Comparison of ENCODE assay signal across 19 mouse cellular contexts in genomic region chr4:74311135-74311534, GRCm38 (mm10).
"Had no signal": no experiment of that assay in that cellular context is flagged by ENCODE, and none has a peak within 500 bp of the region (broad histone marks: within the 10 kb centered on the region; RNA-seq: fewer than 3 reads in every experiment).

No protein-coding gene starts in this region.

- H3K27me3 ChIP-seq: neural tube, embryonic 13.5 days; neural tube, embryonic 15.5 days had no signal

- H3K4me2 ChIP-seq: lung, embryonic 14.5 days; neural tube, embryonic 13.5 days; neural tube, embryonic 15.5 days had no signal

- H3K4me3 ChIP-seq: midbrain, embryonic 10.5 days; myocyte; neural tube, embryonic 13.5 days; neural tube, embryonic 15.5 days had no signal

- H3K4me1 ChIP-seq: midbrain, embryonic 10.5 days; neural tube, embryonic 13.5 days; neural tube, embryonic 15.5 days had no signal

- H3K27ac ChIP-seq: liver, embryonic 14.5 days; midbrain, embryonic 10.5 days; neural tube, embryonic 13.5 days; neural tube, embryonic 15.5 days had no signal

- H3K9ac ChIP-seq: liver, embryonic 14.5 days; lung, embryonic 14.5 days; neural tube, embryonic 13.5 days; neural tube, embryonic 15.5 days had no signal

- ATAC-seq: midbrain, embryonic 16.5 days had no signal

- DNase-seq: lung, adult 18-20 months; lung, embryonic 14.5 days; lung, postnatal 10 days; lung, postnatal 4 days; midbrain, embryonic 14.5 days; retina, postnatal 1 day; right cerebral cortex, adult 18-20 months; right cerebral cortex, postnatal 25 days; right cerebral cortex, postnatal 4 days; spleen, adult 18-20 months; thymus, adult 18-20 months; thymus, postnatal 14 days; thymus, postnatal 4 days had no signal

- H3K9me3 ChIP-seq: midbrain, embryonic 10.5 days; neural tube, embryonic 13.5 days; neural tube, embryonic 15.5 days had no signal
